Mouse (Mus musculus) ES-CJ7 (cell line): ENCODE results near the gene Themis2.

Experiments
- DNase-seq: peaks from one replicate; pipeline ENCODE4 v3.0.0; 2011; ENCODE audit warnings: low read depth, low spot score

Gene Themis2

DNA sequence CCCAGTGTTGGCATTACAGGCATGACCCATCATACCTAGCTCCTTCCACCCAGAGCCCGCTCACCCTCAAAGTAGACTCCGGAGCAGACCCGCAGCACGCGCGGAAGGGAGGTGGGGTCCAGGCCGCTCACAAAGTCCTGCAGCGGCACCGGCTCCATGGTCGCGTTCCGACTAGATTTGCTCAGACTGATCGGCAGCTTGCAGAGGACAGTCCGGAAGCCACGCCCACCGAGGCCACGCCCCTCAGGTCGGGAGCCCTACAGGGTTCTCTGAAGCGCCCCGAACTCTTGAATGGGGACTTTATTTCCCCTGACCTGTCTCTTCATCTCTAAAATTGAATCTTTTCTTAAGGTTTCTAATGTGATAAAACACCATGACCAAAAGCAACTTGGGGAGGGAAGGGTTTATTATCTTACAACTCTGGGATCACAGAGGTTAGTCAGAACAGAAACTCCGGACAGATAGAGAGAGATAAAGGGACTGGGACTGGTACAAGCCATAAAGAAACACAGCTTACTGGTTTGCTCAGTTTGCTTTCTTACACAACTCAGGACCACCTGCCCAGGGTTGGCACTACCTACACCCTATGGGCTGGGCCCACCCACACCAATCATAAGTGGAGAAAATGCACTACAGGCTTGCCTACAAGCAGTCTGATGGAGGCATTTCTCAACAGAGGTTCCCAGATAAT, at the start of gene Themis2:
Themis2 (minus strand) TSS at position 192 of the 691 bp plus-strand sequence.
- DNase-seq = peak; percentile 85

GRCm38 (mm10) chr4:132843705-132844071, 47.5 kb upstream of the Themis2 start:
- DNase-seq = no peak

DNA sequence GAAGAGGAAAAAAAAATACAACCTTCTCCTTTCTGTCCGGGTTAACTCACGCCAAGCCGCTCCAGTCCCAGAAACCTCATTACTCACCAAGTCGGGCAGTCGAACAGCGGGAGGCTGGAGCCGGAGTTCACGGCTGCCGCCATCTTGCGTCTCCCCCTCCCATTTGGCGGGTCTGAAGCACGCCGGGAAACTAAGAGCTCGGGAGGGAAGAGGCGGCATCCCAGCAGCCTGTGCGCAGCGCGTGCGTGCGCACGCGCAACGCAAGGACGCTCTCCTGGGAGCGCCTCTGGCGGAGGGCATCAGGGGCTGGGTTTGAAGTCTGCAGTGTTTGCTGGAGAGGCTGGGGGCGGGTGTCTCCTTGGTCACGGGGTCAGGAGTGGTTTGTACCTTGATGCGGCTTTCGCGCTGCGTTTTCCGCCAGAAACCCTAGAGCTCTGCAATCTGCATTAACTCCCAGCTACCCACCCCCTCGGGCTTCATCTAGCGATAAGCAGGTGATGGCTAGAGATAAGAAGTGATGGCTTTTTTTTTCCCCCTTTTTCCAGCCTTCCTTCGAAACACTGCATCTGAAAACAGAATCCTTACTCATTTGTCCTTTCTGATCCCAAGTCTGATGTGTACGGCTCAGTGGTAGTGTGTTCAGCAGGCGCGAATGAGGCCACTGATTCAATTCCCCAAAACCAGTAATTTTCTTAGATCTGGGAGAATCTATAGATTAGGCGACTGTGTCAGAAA, 47.0 kb upstream of the Themis2 start, which contains the start of gene Ppp1r8:
Ppp1r8 (minus strand) TSS at position 200 of the 735 bp plus-strand sequence.
- peak; percentile 98 for DNase-seq

DNA sequence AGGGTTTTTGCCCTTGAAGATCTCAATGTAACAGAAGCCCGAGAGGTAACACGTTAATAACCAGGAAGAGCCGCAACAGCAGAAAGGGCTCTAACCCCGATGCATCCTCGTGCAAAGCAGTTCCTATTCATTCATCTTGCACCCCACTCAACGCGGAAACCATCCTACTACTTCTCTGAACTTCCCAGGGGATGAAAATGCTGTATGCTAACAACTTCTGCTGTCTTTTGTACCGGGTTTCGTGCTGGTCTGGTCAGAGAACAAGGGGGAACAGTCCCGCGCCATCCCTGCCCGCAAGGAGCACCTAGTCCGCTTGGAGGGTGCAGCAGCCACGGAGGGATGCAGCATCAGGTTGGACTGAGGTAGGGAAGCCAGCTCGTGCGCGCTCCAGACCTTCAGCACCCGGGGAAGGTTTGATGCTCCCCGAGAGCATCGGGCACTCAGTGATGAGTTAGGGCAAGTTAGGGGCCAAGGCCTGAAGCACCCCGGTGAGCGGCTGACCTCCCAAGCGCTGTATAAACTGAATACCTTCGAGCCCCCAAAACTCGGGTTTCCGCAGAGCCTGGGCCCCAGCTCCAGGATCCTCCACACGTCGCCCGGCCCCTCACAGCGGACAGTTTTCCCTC, 46.2 kb upstream of the Themis2 start:
- DNase-seq = peak; percentile 26

DNA sequence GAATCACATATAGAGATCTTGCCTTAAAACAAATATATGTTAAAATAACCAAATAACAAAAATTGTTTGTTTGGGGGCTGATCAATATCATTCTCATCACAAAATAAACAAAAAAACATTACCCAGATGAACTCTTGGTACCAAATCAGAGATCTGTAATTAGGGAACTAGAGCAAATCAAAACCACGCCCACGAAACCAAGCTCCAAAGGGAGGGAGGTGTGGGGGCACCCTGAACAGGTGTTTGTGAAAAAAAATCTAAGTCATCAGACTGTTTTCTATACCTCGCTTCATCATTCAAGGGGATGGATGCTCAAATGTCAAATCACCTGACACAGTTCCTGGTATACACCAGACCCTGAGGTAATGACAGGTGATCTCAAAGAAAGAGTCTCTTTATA, 45.3 kb upstream of the Themis2 start:
- no peak for DNase-seq

DNA sequence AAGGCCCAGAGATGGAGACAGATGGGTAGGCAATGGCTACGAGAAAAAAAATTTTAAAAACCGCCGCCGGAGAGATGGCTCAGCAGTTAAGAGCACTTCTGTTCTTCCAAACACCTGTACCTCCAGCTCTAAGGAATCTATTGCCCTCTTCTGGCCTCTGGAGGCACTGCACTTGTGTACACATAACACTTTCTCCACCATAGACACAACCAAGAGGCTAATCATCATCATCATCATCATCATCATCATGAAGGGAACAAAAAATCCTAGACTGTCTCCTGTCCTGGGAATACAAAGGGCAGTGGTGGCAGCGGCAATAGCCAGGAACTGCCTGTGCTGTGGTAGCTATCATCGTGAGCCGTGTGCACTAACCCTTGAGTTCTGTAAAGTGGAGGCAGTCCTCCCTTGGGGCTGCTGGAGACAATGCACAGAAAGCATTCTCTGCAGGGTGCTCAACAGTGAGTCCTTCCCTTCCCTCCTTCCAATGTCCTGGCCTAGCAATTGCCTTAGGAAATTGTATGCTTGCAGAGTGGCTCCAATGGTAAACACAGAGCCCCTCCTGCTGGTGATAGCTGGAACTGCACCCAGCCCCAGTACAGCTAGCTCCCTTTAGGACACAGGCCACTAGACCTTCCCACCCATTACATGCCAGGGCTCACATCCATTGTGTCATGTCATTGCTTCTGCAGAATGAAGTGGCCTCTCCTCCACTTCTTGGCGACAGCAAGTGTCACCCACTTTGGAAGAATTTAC, 27.6 kb upstream of the Themis2 start:
- peak; percentile 86 for DNase-seq

GRCm38 (mm10) chr4:132818442-132818841, 22.3 kb upstream of the Themis2 start:
- no peak for DNase-seq

- DNase-seq = no peak
Measured at GRCm38 (mm10) chr4:132816855-132817254, 20.7 kb upstream of the Themis2 start.

GRCm38 (mm10) chr4:132816404-132816803, 20.2 kb upstream of the Themis2 start:
- DNase-seq = no peak

GRCm38 (mm10) chr4:132809621-132810020, 13.4 kb upstream of the Themis2 start:
- no peak for DNase-seq

DNA sequence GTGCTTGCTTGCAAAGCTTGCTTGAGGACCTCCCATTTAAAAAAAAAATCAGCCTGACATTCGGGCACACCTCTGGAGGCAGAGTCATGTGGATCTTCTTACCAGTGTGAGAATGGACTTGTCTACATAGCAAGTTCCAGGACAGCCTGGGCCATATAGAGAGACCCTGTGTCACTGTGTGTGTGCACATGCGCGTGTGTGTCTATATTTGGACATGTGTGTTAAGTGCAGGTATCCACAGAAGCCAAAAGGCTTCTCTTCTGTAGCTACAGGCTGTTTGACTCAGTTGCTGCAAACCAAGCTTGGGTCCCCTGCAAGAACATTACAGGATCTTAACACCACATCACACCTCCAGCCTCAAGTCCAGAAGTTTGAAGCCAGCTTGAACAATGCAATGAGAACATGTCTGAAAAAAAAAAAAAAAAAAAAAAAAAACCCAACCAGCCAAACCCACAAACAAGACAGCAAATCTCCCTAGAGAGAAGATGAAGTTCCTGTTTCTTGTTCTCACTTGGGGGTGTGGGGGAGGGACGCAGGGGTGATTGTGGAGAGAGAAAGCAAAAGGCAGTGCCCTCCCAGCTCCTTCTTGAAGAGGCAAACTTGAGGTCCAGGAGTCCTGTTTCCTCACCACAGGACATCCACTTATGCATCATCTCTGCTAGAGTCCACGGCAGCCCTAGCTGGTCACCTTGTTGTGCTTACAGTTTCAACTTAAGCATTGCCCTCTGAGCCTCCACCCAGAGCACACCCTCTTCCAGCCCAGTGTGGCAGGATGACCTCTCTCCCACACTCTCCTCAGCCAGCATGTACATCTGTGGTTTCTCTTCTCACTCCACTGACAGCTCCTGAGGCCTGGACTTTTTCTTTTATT, 11.8 kb upstream of the Themis2 start:
- DNase-seq = no peak

DNA sequence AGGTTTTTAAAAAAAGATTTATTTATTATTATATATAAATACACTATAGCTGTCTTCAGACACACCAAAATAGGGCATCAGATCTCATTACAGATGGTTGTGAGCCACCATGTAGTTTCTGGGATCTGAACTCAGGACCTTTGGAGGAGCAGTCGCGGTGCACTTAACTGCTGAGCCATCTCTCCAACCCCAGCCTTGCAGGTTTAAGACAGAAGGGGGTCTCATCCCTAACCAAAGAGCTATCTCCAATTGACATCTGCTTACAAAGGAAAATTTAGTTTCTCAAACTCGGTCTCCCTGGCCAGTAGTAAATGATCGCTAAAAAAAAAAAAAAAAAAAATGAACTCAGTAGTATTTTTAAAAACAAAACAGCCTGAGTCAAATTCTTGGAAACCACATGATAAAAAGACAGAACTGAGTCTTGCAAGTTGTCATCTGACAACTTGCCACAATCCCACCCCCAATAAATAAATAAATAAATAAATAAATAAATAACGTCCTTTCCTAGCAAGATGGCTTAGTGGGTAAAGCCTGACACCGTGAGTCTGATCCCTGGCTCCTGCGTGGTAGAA, 10.5 kb upstream of the Themis2 start:
- DNase-seq = no peak

GRCm38 (mm10) chr4:132805599-132806197, 9.5 kb upstream of the Themis2 start:
- DNase-seq = no peak

DNA sequence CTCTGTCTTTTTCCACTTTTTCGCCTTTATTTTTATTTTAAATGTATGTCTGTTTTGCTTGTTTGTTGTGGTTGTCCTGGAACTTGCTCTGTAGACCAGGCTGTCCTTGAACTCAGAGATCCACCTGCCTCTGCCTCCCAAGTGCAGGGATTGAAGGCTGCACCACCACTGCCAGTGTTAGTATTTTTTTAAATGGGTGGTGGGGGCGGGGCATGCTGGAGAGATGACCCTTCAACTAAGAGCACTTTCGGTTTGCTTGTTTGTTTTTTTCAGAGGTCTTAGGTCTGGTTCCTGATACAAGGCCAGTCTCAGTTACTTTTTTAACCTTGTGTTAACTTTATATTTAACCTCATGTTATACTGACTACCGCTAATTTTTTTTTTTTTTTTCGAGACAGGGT, 9.0 kb upstream of the Themis2 start:
- DNase-seq = no peak

DNA sequence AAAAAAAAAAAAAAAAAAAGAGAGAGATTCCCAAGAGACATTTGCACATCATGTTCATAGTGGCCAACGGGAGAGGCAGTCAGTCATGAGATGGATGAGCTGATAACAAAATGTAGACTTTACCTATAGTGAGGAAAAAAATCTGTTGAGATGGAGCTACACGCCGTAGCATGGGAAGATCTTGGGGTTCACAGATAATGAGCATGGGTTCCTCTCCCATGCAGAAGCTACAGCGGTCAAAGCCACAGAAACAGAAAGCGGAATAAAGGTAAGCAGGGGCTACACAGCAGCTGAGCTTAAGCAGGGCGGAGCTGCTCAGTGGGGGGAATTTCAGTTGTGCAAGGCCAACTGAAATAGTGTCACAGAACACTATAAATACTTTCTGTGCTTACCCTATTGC, 8.1 kb upstream of the Themis2 start:
- DNase-seq = no peak

DNA sequence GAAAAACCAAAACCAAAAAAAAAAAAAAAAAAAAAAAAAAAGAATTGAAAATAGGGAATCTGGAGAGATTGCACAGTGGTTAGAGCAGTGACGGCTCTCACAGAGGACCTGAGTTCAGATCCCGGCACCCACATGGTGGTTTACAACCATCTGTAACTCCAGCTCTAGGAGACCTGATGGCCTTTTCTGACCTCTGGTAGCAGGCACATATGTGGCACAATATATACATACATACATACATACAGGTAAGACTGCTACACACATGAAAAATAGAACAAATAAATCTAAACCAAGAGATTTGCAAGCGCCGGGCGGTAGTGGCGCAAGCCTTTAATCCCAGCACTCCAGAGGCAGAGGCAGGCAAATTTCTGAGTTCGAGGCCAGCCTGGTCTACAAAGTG, 7.7 kb upstream of the Themis2 start:
- no peak for DNase-seq

GRCm38 (mm10) chr4:132803212-132803611, 7.0 kb upstream of the Themis2 start:
- DNase-seq = no peak

DNA sequence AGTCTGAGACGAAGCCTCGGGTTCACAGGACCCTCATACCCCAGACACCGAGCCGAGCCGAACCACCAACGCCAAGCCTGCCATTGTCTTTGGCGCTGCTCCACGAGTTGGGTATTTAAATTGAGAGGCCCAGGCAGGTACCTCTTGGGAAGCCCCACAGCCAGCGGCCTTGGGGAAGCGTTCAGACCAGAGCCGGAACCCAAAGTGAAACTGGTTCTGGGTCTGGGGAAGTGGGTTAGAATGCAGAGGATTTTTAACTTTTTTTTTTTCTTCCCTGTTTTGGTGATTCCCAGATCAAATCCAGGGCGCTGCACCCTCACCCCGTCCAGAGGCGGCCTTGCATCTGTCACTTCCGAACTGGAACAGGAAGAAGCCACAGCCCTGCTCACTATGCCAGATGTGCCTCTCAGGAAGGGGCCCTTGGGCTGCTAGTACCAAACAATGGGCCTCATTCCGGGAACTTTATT, 6.0 kb upstream of the Themis2 start:
- DNase-seq = peak; percentile 35

GRCm38 (mm10) chr4:132801176-132802077, 5.2 kb upstream of the Themis2 start:
- DNase-seq = no peak
